Mouse (Mus musculus) megakaryocyte-erythroid progenitor cell, adult 5-6 weeks (primary cell): Measurements from ENCODE around the gene Sgms1. TPM values are rescaled to one million over a fixed set of nuclear protein-coding genes. Genes with fewer than 3 reads are reported as not detected.
A peak's percentile ranks its signal among the peaks of the same experiment; 100 is the strongest.

ENCODE experiments used
- ATAC-seq: replicated peaks from 2 replicates; pipeline ENCODE4 v1.8.0; 2016; ENCODE audit warnings: mild to moderate bottlenecking, inconsistent platforms; ENCODE audit not compliant: severe bottlenecking, poor library complexity, low FRiP score, low TSS enrichment
- total RNA-seq, 2 experiments: library from RNA; stranded (forward) in 1 of 2; stranded (reverse) in 1 of 2; fragments of 200-1000, 215-1000 nt in 1 of 2; fragments of >200 nt in 1 of 2; fragmentation: Nextera tagmentation in 1 of 2; gene quantifications; 2 replicates each; pipeline ENCODE4 v1.2.3; 2014 to 2017

Sgms1 gene
- total RNA-seq, 2 experiments from 2014 or later = 58.5 to 66.1 TPM

GRCm38 (mm10) chr19:32386556-32387402, 2.7 kb downstream of the Sgms1 start:
- no peak for ATAC-seq

GRCm38 (mm10) chr19:32383738-32384137, 5.8 kb downstream of the Sgms1 start:
- ATAC-seq = no peak

GRCm38 (mm10) chr19:32381511-32381961, 8.0 kb downstream of the Sgms1 start:
- ATAC-seq = no peak

- ATAC-seq = peak; percentile 85
Measured at GRCm38 (mm10) chr19:32380748-32381147, 8.8 kb downstream of the Sgms1 start.

GRCm38 (mm10) chr19:32379239-32379920, 10.1 kb downstream of the Sgms1 start:
- ATAC-seq = no peak

GRCm38 (mm10) chr19:32378581-32378980, 10.9 kb downstream of the Sgms1 start:
- ATAC-seq = no peak

GRCm38 (mm10) chr19:32377701-32378325, 11.7 kb downstream of the Sgms1 start:
- no peak for ATAC-seq

GRCm38 (mm10) chr19:32376886-32377535, 12.5 kb downstream of the Sgms1 start:
- ATAC-seq = no peak

GRCm38 (mm10) chr19:32376054-32376453, 13.5 kb downstream of the Sgms1 start:
- ATAC-seq = no peak

- ATAC-seq = no peak
Measured at GRCm38 (mm10) chr19:32375473-32375985, 14.0 kb downstream of the Sgms1 start.

GRCm38 (mm10) chr19:32374751-32375150, 14.8 kb downstream of the Sgms1 start:
- no peak for ATAC-seq

- ATAC-seq = no peak
Measured at GRCm38 (mm10) chr19:32373865-32374655, 15.5 kb downstream of the Sgms1 start.

GRCm38 (mm10) chr19:32372373-32372772, 17.1 kb downstream of the Sgms1 start:
- ATAC-seq = peak; percentile 99

GRCm38 (mm10) chr19:32367333-32367732, 22.2 kb downstream of the Sgms1 start:
- no peak for ATAC-seq

GRCm38 (mm10) chr19:32366406-32366805, 23.1 kb downstream of the Sgms1 start:
- no peak for ATAC-seq

- ATAC-seq = no peak
Measured at GRCm38 (mm10) chr19:32365111-32365510, 24.4 kb downstream of the Sgms1 start.

- ATAC-seq = no peak
Measured at GRCm38 (mm10) chr19:32363587-32363986, 25.9 kb downstream of the Sgms1 start.

GRCm38 (mm10) chr19:32362520-32362919, 27.0 kb downstream of the Sgms1 start:
- peak; percentile 49; the same call in 1 of the 2 replicates for ATAC-seq
